Mouse (Mus musculus) intestine, embryonic 14.5 days (tissue): ENCODE results near the gene Szrd1. TPM values are rescaled to one million over a fixed set of nuclear protein-coding genes. Genes with fewer than 3 reads are reported as not detected.

Experiments used
- ATAC-seq: fragments of 200-750 bp; cut with Nextera tagmentation; replicated peaks from 2 replicates; pipeline ENCODE4 v1.8.0; 2017; ENCODE audit warnings: low read depth, moderate number of reproducible peaks, moderate TSS enrichment, moderate library complexity; ENCODE audit not compliant: low FRiP score, low TSS enrichment
- DNase-seq: peaks from one replicate; pipeline ENCODE4 v3.0.0-alpha.2; 2018; ENCODE audit warnings: low spot score
- H3K27ac ChIP-seq: fragments of 300-500 bp; sonication (generic); 2 replicates; pipeline ENCODE4 v1.5.1; 2014; ENCODE audit warnings: low read depth, mild to moderate bottlenecking, control low read depth
- H3K27me3 ChIP-seq: fragments of 300-500 bp; sonication (generic); replicated peaks from 2 replicates; pipeline ENCODE4 v1.6.1; 2014; ENCODE audit warnings: low read length, control low read depth; ENCODE audit not compliant: control insufficient read depth, insufficient read depth
- H3K36me3 ChIP-seq: fragments of 300-500 bp; sonication (generic); 2 replicates; pipeline ENCODE4 v1.6.1; 2014; ENCODE audit warnings: low read length, control low read depth; ENCODE audit not compliant: control insufficient read depth, insufficient read depth
- H3K4me1 ChIP-seq: fragments of 300-500 bp; sonication (generic); replicated peaks from 2 replicates; pipeline ENCODE4 v1.6.1; 2014; ENCODE audit warnings: low read length, control low read depth, mixed read lengths; ENCODE audit not compliant: control insufficient read depth, insufficient read depth
- H3K4me2 ChIP-seq: fragments of 300-500 bp; sonication (generic); 2 replicates; pipeline ENCODE4 v1.6.1; 2014; ENCODE audit warnings: low read length
- H3K4me3 ChIP-seq: fragments of 300-500 bp; sonication (generic); 2 replicates; pipeline ENCODE4 v1.5.1; 2014; ENCODE audit warnings: low read depth, low read length, control low read depth, mixed read lengths
- H3K9ac ChIP-seq: fragments of 300-500 bp; sonication (generic); 2 replicates; pipeline ENCODE4 v1.6.1; 2014; ENCODE audit warnings: mild to moderate bottlenecking, low read length
- H3K9me3 ChIP-seq: fragments of 300-500 bp; sonication (generic); 2 replicates; pipeline ENCODE4 v1.6.1; 2016; ENCODE audit warnings: low read length, control low read depth; ENCODE audit not compliant: control insufficient read depth
- WGBS: fragments of 180-500 bp; shearing (Covaris S2); extraction: QIAGEN DNeasy Blood & Tissue Kit; methylation state at CpG from one replicate; pipeline ENCODE4 v1.1.7; 2014; 5-methylcytosine and 5-hydroxymethylcytosine counted together
- polyA plus RNA-seq: library from polyadenylated mRNA; unstranded; fragments of >200 nt; fragmentation: Nextera tagmentation; extraction: Ambion mirVana; gene quantifications from 2 replicates; pipeline ENCODE4 v1.2.1, GENCODE M21; 2014

The Szrd1 gene
- polyA plus RNA-seq, 1 experiment from 2014 or later = 33.9 TPM

GRCm38 (mm10) chr4:141115398-141115797 lies 24.2 kb downstream of the Szrd1 start:
- WGBS = 82% methylated on average over 8 of the region's 8 CpGs
- Histone ChIP-seq H3K9me3 (0 out of 2 replicates have a peak, but pooled peaks cover 2% of the 10 kb centered on the region), H3K9ac (no peak overlapping the region), H3K27me3 (no peaks in the 10 kb centered on the region), H3K36me3 (peaks cover 72% of the 10 kb centered on the region), H3K4me1 (no peaks in the 10 kb centered on the region), H3K4me2 (no peak overlapping the region), H3K4me3 (no peak overlapping the region), H3K27ac (no peak overlapping the region)
- no peak for ATAC-seq
- DNase-seq = no peak

- no peak overlapping the region for H3K9ac ChIP-seq
- 90% methylated on average over 6 of the region's 6 CpGs for WGBS
- no peak overlapping the region for H3K4me3 ChIP-seq
- H3K36me3 ChIP-seq = peaks cover 72% of the 10 kb centered on the region
- DNase-seq = no peak
- no peak overlapping the region for H3K4me2 ChIP-seq
- no peaks in the 10 kb centered on the region for H3K27me3 ChIP-seq
- H3K27ac ChIP-seq = no peak overlapping the region
- 0 out of 2 replicates have a peak, but pooled peaks cover 5% of the 10 kb centered on the region for H3K9me3 ChIP-seq
- H3K4me1 ChIP-seq = no peaks in the 10 kb centered on the region
- ATAC-seq = no peak
These were observed 25.0 kb downstream of the Szrd1 start for GRCm38 (mm10) chr4:141114521-141114981.

- no peak for DNase-seq
- 76% methylated on average over 7 of the region's 7 CpGs for WGBS
- no peaks in the 10 kb centered on the region for H3K4me1 ChIP-seq
- 0 out of 2 replicates have a peak, but pooled peaks cover 5% of the 10 kb centered on the region for H3K9me3 ChIP-seq
- no peak overlapping the region for H3K27ac ChIP-seq
- peaks cover 72% of the 10 kb centered on the region for H3K36me3 ChIP-seq
- H3K9ac ChIP-seq = no peak overlapping the region
- H3K27me3 ChIP-seq = no peaks in the 10 kb centered on the region
- ATAC-seq = no peak
- no peak overlapping the region for H3K4me2 ChIP-seq
- no peak overlapping the region for H3K4me3 ChIP-seq
These were observed 25.7 kb downstream of the Szrd1 start for GRCm38 (mm10) chr4:141113831-141114230.

- Histone ChIP-seq H3K9me3 (0 out of 2 replicates have a peak, but pooled peaks cover 5% of the 10 kb centered on the region), H3K27me3 (no peaks in the 10 kb centered on the region), H3K36me3 (peaks cover 20% of the 10 kb centered on the region), H3K4me3 (no peak overlapping the region), H3K27ac (no peak overlapping the region), H3K4me1 (no peaks in the 10 kb centered on the region), H3K4me2 (no peak overlapping the region), H3K9ac (no peak overlapping the region)
- WGBS = 34% methylated on average over 10 of the region's 10 CpGs
- ATAC-seq (no peak), DNase-seq (no peak)
These were observed 31.3 kb downstream of the Szrd1 start for GRCm38 (mm10) chr4:141108196-141108732.

GRCm38 (mm10) chr4:141106526-141107183 lies 32.9 kb downstream of the Szrd1 start:
- Histone ChIP-seq H3K27ac (no peak overlapping the region), H3K4me2 (no peak overlapping the region), H3K9me3 (0 out of 2 replicates have a peak, but pooled peaks cover 5% of the 10 kb centered on the region), H3K4me1 (no peaks in the 10 kb centered on the region), H3K9ac (no peak overlapping the region), H3K36me3 (peaks cover 9% of the 10 kb centered on the region), H3K4me3 (no peak overlapping the region), H3K27me3 (no peaks in the 10 kb centered on the region)
- 79% methylated on average over 16 of the region's 16 CpGs for WGBS
- ATAC-seq (no peak), DNase-seq (no peak)

- no peaks in the 10 kb centered on the region for H3K27me3 ChIP-seq
- H3K4me3 ChIP-seq = no peak overlapping the region
- H3K9me3 ChIP-seq = no peaks in the 10 kb centered on the region
- no peaks in the 10 kb centered on the region; the same call in 1 of the 2 replicates for H3K4me1 ChIP-seq
- DNase-seq (peak; percentile 65), ATAC-seq (no peak)
- H3K36me3 ChIP-seq = no peaks in the 10 kb centered on the region
- H3K27ac ChIP-seq = no peak overlapping the region
- no peak overlapping the region for H3K4me2 ChIP-seq
- H3K9ac ChIP-seq = no peak overlapping the region
- 63% methylated on average over 6 of the region's 6 CpGs for WGBS
These were observed 37.7 kb downstream of the Szrd1 start for GRCm38 (mm10) chr4:141101855-141102254.

GRCm38 (mm10) chr4:141101291-141101690 lies 38.3 kb downstream of the Szrd1 start:
- Histone ChIP-seq H3K4me2 (no peak overlapping the region), H3K4me3 (no peak overlapping the region), H3K36me3 (no peaks in the 10 kb centered on the region), H3K27ac (no peak overlapping the region), H3K9me3 (no peaks in the 10 kb centered on the region), H3K27me3 (no peaks in the 10 kb centered on the region), H3K9ac (no peak overlapping the region), H3K4me1 (no peaks in the 10 kb centered on the region; the same call in 1 of the 2 replicates)
- ATAC-seq = no peak
- 91% methylated on average over 9 of the region's 9 CpGs for WGBS
- no peak for DNase-seq

GRCm38 (mm10) chr4:141099956-141100355 lies 39.6 kb downstream of the Szrd1 start:
- DNase-seq (no peak), ATAC-seq (no peak)
- H3K4me2 ChIP-seq = no peak overlapping the region
- WGBS = 69% methylated on average over 5 of the region's 5 CpGs
- no peak overlapping the region for H3K4me3 ChIP-seq
- no peak overlapping the region for H3K27ac ChIP-seq
- no peaks in the 10 kb centered on the region; the same call in 1 of the 2 replicates for H3K4me1 ChIP-seq
- no peaks in the 10 kb centered on the region for H3K27me3 ChIP-seq
- no peak overlapping the region for H3K9ac ChIP-seq
- H3K9me3 ChIP-seq = no peaks in the 10 kb centered on the region
- no peaks in the 10 kb centered on the region for H3K36me3 ChIP-seq

- Histone ChIP-seq H3K4me3 (no peak overlapping the region), H3K9me3 (no peaks in the 10 kb centered on the region), H3K9ac (no peak overlapping the region), H3K36me3 (no peaks in the 10 kb centered on the region), H3K4me2 (no peak overlapping the region), H3K4me1 (no peaks in the 10 kb centered on the region; the same call in 1 of the 2 replicates), H3K27ac (no peak overlapping the region), H3K27me3 (no peaks in the 10 kb centered on the region)
- 66% methylated on average over 4 of the region's 4 CpGs for WGBS
- ATAC-seq (no peak), DNase-seq (no peak)
These were observed 40.6 kb downstream of the Szrd1 start for GRCm38 (mm10) chr4:141098935-141099334.
